ENCODE assay signal across 8 mouse cellular contexts in the genomic region with DNA sequence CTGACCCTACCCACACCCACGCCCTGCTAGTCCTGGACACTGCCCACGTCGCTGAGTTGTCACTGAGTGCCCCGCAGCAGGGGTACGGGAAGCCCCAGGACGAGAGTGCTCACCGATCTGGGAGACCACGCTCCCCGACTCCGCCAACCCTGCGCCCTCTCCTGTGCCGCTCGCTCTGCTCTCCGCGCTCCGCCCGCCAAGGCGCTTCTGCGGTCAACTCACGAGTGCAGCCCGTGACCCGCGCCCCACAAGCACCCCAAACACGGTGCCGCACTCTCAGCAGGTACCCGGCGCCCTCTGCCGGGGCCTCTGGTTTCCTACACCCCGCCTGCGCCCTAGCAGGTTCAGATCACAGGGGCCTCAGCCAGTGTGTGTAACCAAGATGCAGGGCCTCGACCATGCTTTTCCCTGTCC. TPM values are rescaled to one million over a fixed set of nuclear protein-coding genes. Genes with fewer than 3 reads are reported as not detected.
DNase-seq lines count a peak whose midpoint lies in the region; ATAC-seq and TF ChIP-seq lines count a peak whose summit lies in the region.

A gene (minus strand): TSS at position 258 of the 414 bp plus-strand sequence.

- TF ChIP-seq EP300 in CH12.LX (IDR thresholded peaks at IDR 0.05; ENCODE audit: low read length): no peak
- no peak for TF ChIP-seq EP300 in lung, postnatal 0 days (IDR thresholded peaks at IDR 0.05)

- TF ChIP-seq RAD21 in CH12.LX (IDR thresholded peaks at IDR 0.05; ENCODE audit: low read depth, low read length): peak; percentile 58

- no peaks in the 10 kb centered on the region for H3K9me3 ChIP-seq in CH12.LX (replicated peaks; ENCODE audit: low read length)
- H3K9me3 ChIP-seq in forebrain, embryonic 16.5 days (ENCODE audit: control insufficient read depth, low read length): no peaks in the 10 kb centered on the region
- H3K9me3 ChIP-seq in lung, postnatal 0 days (ENCODE audit: low read length): no peaks in the 10 kb centered on the region

- in situ Hi-C loops in CH12.LX (cut with MboI; ENCODE audit: low pct_ligation_motif_present, low pct_unique_long_range_greater_than_20kb, low sequenced_read_pairs): loop anchor here (5.0 kb wide), 1 partner anchor 273 kb away; no protein-coding TSS in a partner anchor

- no peak within 1 kb of the TSS for H3K27ac ChIP-seq in CH12.LX (ENCODE audit: insufficient read depth, low read depth)
- no peak within 1 kb of the TSS for H3K27ac ChIP-seq in forebrain, embryonic 16.5 days (ENCODE audit: low read length)
- no peak within 1 kb of the TSS for H3K27ac ChIP-seq in lung, postnatal 0 days (ENCODE audit: low read length)

- dilution Hi-C loops in CH12.LX (cut with MboI; ENCODE audit: extremely low pct_ligation_motif_present, extremely low pct_unique_long_range_greater_than_20kb, low sequenced_read_pairs): no loop called here

- no peaks in the 10 kb centered on the region for H3K36me3 ChIP-seq in CH12.LX (replicated peaks in 1 of 2; ENCODE audit: control insufficient read depth in 1 of 2, insufficient read depth in 1 of 2, low read length in 1 of 2)
- no peaks in the 10 kb centered on the region for H3K36me3 ChIP-seq in forebrain, embryonic 16.5 days (ENCODE audit: control insufficient read depth, insufficient read depth)
- H3K36me3 ChIP-seq in lung, postnatal 0 days (ENCODE audit: insufficient read depth, low read length): no peaks in the 10 kb centered on the region

- H3K27me3 ChIP-seq in CH12.LX (replicated peaks): peaks cover 89% of the 10 kb centered on the region
- peaks cover 6% of the 10 kb centered on the region for H3K27me3 ChIP-seq in forebrain, embryonic 16.5 days (replicated peaks; ENCODE audit: control insufficient read depth, insufficient read depth, low read length)
- H3K27me3 ChIP-seq in lung, postnatal 0 days (replicated peaks; ENCODE audit: insufficient read depth, low read length): peaks cover 8% of the 10 kb centered on the region; the same call in 1 of the 2 replicates

- peak; percentile 14 for DNase-seq in CH12.LX (ENCODE audit: extremely low read depth)
- DNase-seq in cerebellum, adult 11 months: peak; percentile 63
- peak; percentile 76 for DNase-seq in layer of hippocampus, postnatal 14 days (ENCODE audit: low spot score in 2 of 2)
- DNase-seq in lung, postnatal 0 days (ENCODE audit: low spot score): peak; percentile 45
- DNase-seq in ovary, postnatal 14 days (ENCODE audit: low spot score): peak; percentile 60
- peak; percentile 77 for DNase-seq in thymus, postnatal 25 days

- peak within 1 kb of the TSS; percentile 7 for H3K4me2 ChIP-seq in CH12.LX (ENCODE audit: insufficient read depth, low read depth, poor library complexity, severe bottlenecking)
- peak within 1 kb of the TSS; percentile 91 for H3K4me2 ChIP-seq in forebrain, embryonic 16.5 days (ENCODE audit: low read length)
- H3K4me2 ChIP-seq in lung, postnatal 0 days (replicated peaks; ENCODE audit: low read depth, low read length): peak within 1 kb of the TSS; percentile 76

- no peak within 1 kb of the TSS for H3K9ac ChIP-seq in CH12.LX (ENCODE audit: insufficient read depth, low read depth)
- H3K9ac ChIP-seq in forebrain, embryonic 16.5 days (replicated peaks; ENCODE audit: low read depth, low read length): peak within 1 kb of the TSS; percentile 64
- no peak within 1 kb of the TSS for H3K9ac ChIP-seq in lung, postnatal 0 days (replicated peaks; ENCODE audit: low read depth)

- no peaks in the 10 kb centered on the region for H3K79me2 ChIP-seq in CH12.LX (replicated peaks; ENCODE audit: control insufficient read depth, extremely low read depth, insufficient read depth, poor library complexity, severe bottlenecking)

- peak; percentile 88 for ATAC-seq in forebrain, embryonic 16.5 days
- peak; percentile 90 to 94 for ATAC-seq in hematopoietic stem cell, adult 5-6 weeks (replicated peaks in 1 of 2; ENCODE audit: insufficient read depth in 1 of 2, low FRiP score in 2 of 2, low TSS enrichment in 1 of 2, low read depth in 1 of 2, poor library complexity in 2 of 2, severe bottlenecking in 2 of 2)
- ATAC-seq in lung, postnatal 0 days: peak; percentile 74

- H3K4me1 ChIP-seq in CH12.LX (ENCODE audit: control insufficient read depth in 1 of 2, insufficient read depth in 2 of 2): peaks cover 0 to 2% of the 10 kb centered on the region in 2 experiments; a peak in 1 of 4 replicates
- H3K4me1 ChIP-seq in forebrain, embryonic 16.5 days (replicated peaks; ENCODE audit: control insufficient read depth, insufficient read depth, low read length): peaks cover 12% of the 10 kb centered on the region
- H3K4me1 ChIP-seq in lung, postnatal 0 days (ENCODE audit: insufficient read depth, low read depth, low read length): no peaks in the 10 kb centered on the region

- TF ChIP-seq POLR2A in CH12.LX (IDR thresholded peaks at IDR 0.05; ENCODE audit: low read depth, low read length): no peak

- under 1% methylated on average over 30 of the region's 31 CpGs for WGBS in forebrain, embryonic 16.5 days
- WGBS in lung, postnatal 0 days: 2% methylated on average over 31 of the region's 31 CpGs

- H3K4me3 ChIP-seq in CH12.LX (replicated peaks in 1 of 3; ENCODE audit: low read depth in 2 of 3, low read length in 2 of 3, poor library complexity in 1 of 3): no peak within 1 kb of the TSS
- H3K4me3 ChIP-seq in forebrain, embryonic 16.5 days (replicated peaks; ENCODE audit: low read length): peak within 1 kb of the TSS; percentile 54
- peak within 1 kb of the TSS; percentile 40 for H3K4me3 ChIP-seq in lung, postnatal 0 days (ENCODE audit: low read depth, low read length)

- TF ChIP-seq CTCF in CH12.LX (conservative IDR thresholded peaks at IDR 0.05 in 1 of 2, IDR thresholded peaks at IDR 0.05 in 1 of 2; ENCODE audit: low read depth in 2 of 2, low read length in 2 of 2): peak in 1 of 2 experiments; percentile 75; a peak in 2 of 4 replicates
- peak; percentile 78 for TF ChIP-seq CTCF in lung, postnatal 0 days (IDR thresholded peaks at IDR 0.05)

TF ChIP-seq in CH12.LX, 34 proteins besides CTCF, POLR2A, EP300 and RAD21:
- TF ChIP-seq ZC3H11A (IDR thresholded peaks at IDR 0.05; ENCODE audit: low read depth, low read length): no peak
- TF ChIP-seq UBTF (IDR thresholded peaks at IDR 0.05; ENCODE audit: low read depth, low read length): no peak
- no peak for TF ChIP-seq ELF1 (IDR thresholded peaks at IDR 0.05; ENCODE audit: low read depth, low read length)
- peak; percentile 75 for TF ChIP-seq BHLHE40 (IDR thresholded peaks at IDR 0.05; ENCODE audit: low read depth, low read length)
- no peak for TF ChIP-seq TCF12 (IDR thresholded peaks at IDR 0.05; ENCODE audit: low read depth, low read length)
- TF ChIP-seq ZKSCAN1 (IDR thresholded peaks at IDR 0.05; ENCODE audit: borderline replicate concordance, low read depth, low read length): no peak
- TF ChIP-seq POLR2AphosphoS2 (IDR thresholded peaks at IDR 0.05; ENCODE audit: low read depth, low read length): no peak
- TF ChIP-seq MAX (IDR thresholded peaks at IDR 0.05; ENCODE audit: low read length): no peak
- TF ChIP-seq SMC3 (IDR thresholded peaks at IDR 0.05; ENCODE audit: low read depth, low read length): peak; percentile 79
- TF ChIP-seq SIN3A (IDR thresholded peaks at IDR 0.05; ENCODE audit: low read length): no peak
- TF ChIP-seq ZNF384 (IDR thresholded peaks at IDR 0.05; ENCODE audit: low read depth, low read length): no peak

RNA-seq across cellular contexts. Expression of the gene that starts here (rescaled TPM):
- total RNA-seq in CH12.LX (2012; rRNA removed) (not detected in 2 replicates), CH12.LX (2014; rRNA removed) (not detected in 2 replicates)
- polyA plus RNA-seq in CH12.LX (2012; ENCODE audit: insufficient read length, low read depth): not detected in 2 replicates
- polyA plus RNA-seq in forebrain, embryonic 16.5 days (2015; fragmentation: Nextera tagmentation; extraction: Ambion mirVana): 15.0 and 16.8 TPM in 2 replicates
- not detected in 2 replicates for total RNA-seq in hematopoietic stem cell, adult 5-6 weeks (2017)
- total RNA-seq in layer of hippocampus, postnatal 14 days (2021): 1 to 10 TPM; 2.4 to 2.9 TPM
- polyA plus RNA-seq in lung, postnatal 0 days (2015; fragmentation: Nextera tagmentation; extraction: Ambion mirVana): 0.13 and 0.18 TPM in 2 replicates

Comparison
In these comparisons a context has a peak if more than half of its experiments do, and no peak if none do; other contexts are left out.
1. RNA of the gene that starts here (polyA plus RNA-seq): 15.0 to 16.8 TPM in forebrain, embryonic 16.5 days; 0.13 to 0.18 TPM in lung, postnatal 0 days and not detected in CH12.LX; every median in the first group is over 10 times any median in the second.
2. Peak in DNase-seq and H3K4me2 ChIP-seq in CH12.LX; RNA of the gene not detected or under 1 TPM.
3. Peak in ATAC-seq in hematopoietic stem cell, adult 5-6 weeks; RNA of the gene not detected or under 1 TPM.
4. Peak in DNase-seq, ATAC-seq, H3K4me3 ChIP-seq and H3K4me2 ChIP-seq in lung, postnatal 0 days; RNA of the gene not detected or under 1 TPM.
5. DNase-seq: peak in every context shown above with its lines; median percentile 77 in thymus, postnatal 25 days; 76 in layer of hippocampus, postnatal 14 days; 63 in cerebellum, adult 11 months; 60 in ovary, postnatal 14 days; 45 in lung, postnatal 0 days; 14 in CH12.LX.
6. H3K4me2 ChIP-seq: peak in every context shown above with its lines; median percentile 91 in forebrain, embryonic 16.5 days; 76 in lung, postnatal 0 days; 7 in CH12.LX.
7. Peak in every context shown above with its lines, with median percentiles within 50 percentile points of each other: ATAC-seq.